Mouse (Mus musculus) liver, adult 2 months (tissue): ENCODE measurements around the gene B4galt5. TPM values are rescaled to one million over a fixed set of nuclear protein-coding genes. Genes with fewer than 3 reads are reported as not detected.

Source experiments
- DNase-seq: peaks from one replicate; pipeline ENCODE4 v3.0.0-alpha.2; 2011; ENCODE audit warnings: low read depth, low spot score; ENCODE audit errors: extremely low read depth
- H3K27ac ChIP-seq: fragments of 200-500 bp; replicated peaks from 2 replicates; pipeline ENCODE4 v1.5.1; 2012; ENCODE audit warnings: low read depth, mild to moderate bottlenecking, control low read depth, inconsistent platforms, low read length; ENCODE audit not compliant: insufficient read depth
- H3K27me3 ChIP-seq: fragments of 200-500 bp; 2 replicates; pipeline ENCODE4 v1.6.1; 2012; ENCODE audit warnings: mild to moderate bottlenecking, moderate library complexity, low read length, inconsistent platforms; ENCODE audit not compliant: control insufficient read depth, insufficient read depth
- H3K36me3 ChIP-seq: fragments of 200-500 bp; 2 replicates; pipeline ENCODE4 v1.6.1; 2012; ENCODE audit warnings: low read length, inconsistent platforms; ENCODE audit not compliant: control insufficient read depth, insufficient read depth
- H3K4me1 ChIP-seq: fragments of 200-500 bp; 2 replicates; pipeline ENCODE4 v1.6.1; 2011; ENCODE audit warnings: low read length; ENCODE audit not compliant: control insufficient read depth, insufficient read depth
- H3K4me3 ChIP-seq: fragments of 200-500 bp; 2 replicates; pipeline ENCODE4 v1.5.1; 2011; ENCODE audit warnings: low read depth, mild to moderate bottlenecking, control low read depth, low read length, moderate library complexity; ENCODE audit not compliant: insufficient read depth
- H3K79me2 ChIP-seq: fragments of 200-500 bp; 2 replicates; pipeline ENCODE4 v1.6.1; 2012; ENCODE audit warnings: inconsistent platforms, mild to moderate bottlenecking, low read length, moderate library complexity; ENCODE audit not compliant: control insufficient read depth, insufficient read depth
- H3K9ac ChIP-seq: fragments of 200-500 bp; 2 replicates; pipeline ENCODE4 v1.6.1; 2012; ENCODE audit warnings: low read depth, mild to moderate bottlenecking, control low read depth, inconsistent platforms, low read length
- CTCF ChIP-seq: fragments of 200-500 bp; IDR thresholded peaks from 2 replicates; pipeline ENCODE4 v1.5.1; 2011; ENCODE audit warnings: low read depth, low read length, control low read depth
- POLR2A ChIP-seq: fragments of 200-500 bp; IDR thresholded peaks from 2 replicates; pipeline ENCODE4 v1.6.1; 2011; ENCODE audit warnings: low read length, control low read depth; ENCODE audit not compliant: insufficient read depth; ENCODE audit errors: extremely low read depth
- WGBS: fragments of 180-500 bp; shearing (Covaris S2); methylation state at CpG from one replicate; pipeline ENCODE4 v1.1.7; 2018; 5-methylcytosine and 5-hydroxymethylcytosine counted together
- polyA plus RNA-seq: library from polyadenylated mRNA; depleted of rRNA; stranded (reverse); fragments of >200 nt; gene quantifications from 2 replicates; pipeline ENCODE4 v1.2.3, GENCODE M21; 2012
- total RNA-seq: library from RNA; depleted of rRNA; stranded (reverse); fragments of >200 nt; gene quantifications from 2 replicates; pipeline ENCODE4 v1.2.3, GENCODE M21; 2014

B4galt5 gene
- total and polyA plus RNA-seq, 2 experiments = 8.1 to 15.7 TPM

- no peak overlapping the region for H3K27ac ChIP-seq
- H3K79me2 ChIP-seq = no peaks in the 10 kb centered on the region
- H3K27me3 ChIP-seq = no peaks in the 10 kb centered on the region
- DNase-seq = no peak
- no peak overlapping the region for H3K4me3 ChIP-seq
- H3K4me1 ChIP-seq = no peaks in the 10 kb centered on the region
- H3K36me3 ChIP-seq = no peaks in the 10 kb centered on the region
- 64% methylated on average over 4 of the region's 4 CpGs for WGBS
- H3K9ac ChIP-seq = no peak overlapping the region
- TF ChIP-seq POLR2A (no peak), CTCF (no peak)
Observed at GRCm38 (mm10) chr2:167280986-167281310, 68.0 kb downstream of the B4galt5 start.

GRCm38 (mm10) chr2:167280090-167280985 lies 68.6 kb downstream of the B4galt5 start:
- Histone ChIP-seq H3K4me1 (no peaks in the 10 kb centered on the region), H3K79me2 (no peaks in the 10 kb centered on the region), H3K27ac (no peak overlapping the region), H3K9ac (no peak overlapping the region), H3K36me3 (no peaks in the 10 kb centered on the region), H3K27me3 (no peaks in the 10 kb centered on the region), H3K4me3 (no peak overlapping the region)
- peak; percentile 38 for DNase-seq
- TF ChIP-seq CTCF (peak; percentile 97), POLR2A (no peak)
- WGBS = 40% methylated on average over 26 of the region's 26 CpGs

DNA sequence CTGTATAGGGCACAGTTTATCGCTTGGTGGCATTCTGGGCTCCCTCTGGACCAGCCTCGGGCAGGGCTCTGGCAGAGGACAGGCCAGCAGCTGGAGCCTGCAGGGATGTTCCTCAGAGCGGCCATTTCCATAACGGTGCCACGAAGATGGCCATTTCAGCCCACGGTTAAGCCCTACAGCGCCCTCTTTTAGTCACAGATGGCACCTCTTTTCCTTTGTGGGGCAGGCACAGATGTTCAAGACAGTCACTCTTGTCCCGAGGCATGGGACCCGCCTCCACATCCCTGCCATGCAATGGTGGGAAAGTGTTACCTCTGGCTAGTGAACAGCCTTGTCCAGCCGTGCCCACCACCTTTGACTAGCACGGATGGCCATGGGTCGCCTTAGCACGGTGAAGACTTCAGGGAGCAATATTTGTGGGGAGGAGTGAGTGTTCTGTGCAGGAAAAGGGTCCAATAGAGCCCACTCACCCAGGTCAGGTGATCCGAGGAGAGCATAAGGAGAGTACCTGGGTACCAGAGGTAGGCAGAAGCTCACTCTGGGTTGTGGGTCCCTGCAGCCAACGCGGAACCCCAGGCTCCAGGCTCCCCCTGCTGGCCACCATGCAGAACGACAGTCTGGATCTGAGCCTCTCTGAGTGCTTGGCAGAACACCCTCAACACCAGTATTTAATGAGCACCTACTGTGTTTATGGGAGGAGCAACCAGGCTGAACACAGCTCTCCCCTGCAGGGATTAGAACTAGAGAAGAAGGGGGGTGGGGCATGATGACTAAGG lies 70.0 kb downstream of the B4galt5 start:
- no peak for DNase-seq
- Histone ChIP-seq H3K79me2 (no peaks in the 10 kb centered on the region), H3K36me3 (no peaks in the 10 kb centered on the region), H3K27me3 (no peaks in the 10 kb centered on the region), H3K27ac (no peak overlapping the region), H3K4me1 (no peaks in the 10 kb centered on the region), H3K4me3 (no peak overlapping the region), H3K9ac (no peak overlapping the region)
- TF ChIP-seq POLR2A (no peak), CTCF (peak; percentile 98)
- WGBS = 54% methylated on average over 17 of the region's 17 CpGs

DNA sequence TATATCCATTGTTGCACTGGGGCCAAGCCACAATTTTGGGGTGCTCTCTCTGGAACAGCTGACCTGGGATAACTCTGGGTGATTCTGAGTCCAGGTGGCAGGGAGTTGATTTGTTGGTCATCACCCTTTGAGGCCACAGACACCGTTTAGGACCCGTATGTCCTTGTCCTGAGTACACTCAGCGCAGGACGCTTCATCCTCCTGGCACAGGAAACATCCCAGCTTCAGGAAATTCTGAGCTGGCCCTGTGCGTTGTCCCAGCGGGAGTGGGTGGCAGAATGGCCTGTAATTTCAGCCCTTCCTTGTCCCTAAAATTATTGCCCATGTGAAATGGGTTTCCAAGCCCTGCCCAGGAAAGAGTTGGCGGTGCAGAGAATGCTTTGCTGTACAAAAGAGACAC lies 71.0 kb downstream of the B4galt5 start:
- TF ChIP-seq POLR2A = no peak
- TF ChIP-seq CTCF = no peak
- H3K79me2 ChIP-seq = no peaks in the 10 kb centered on the region
- no peaks in the 10 kb centered on the region for H3K27me3 ChIP-seq
- no peak for DNase-seq
- H3K36me3 ChIP-seq = no peaks in the 10 kb centered on the region
- WGBS = 76% methylated on average over 7 of the region's 7 CpGs
- H3K27ac ChIP-seq = no peak overlapping the region
- H3K4me1 ChIP-seq = no peaks in the 10 kb centered on the region
- H3K9ac ChIP-seq = no peak overlapping the region
- H3K4me3 ChIP-seq = no peak overlapping the region

- H3K27me3 ChIP-seq = no peaks in the 10 kb centered on the region
- DNase-seq = no peak
- no peak overlapping the region for H3K27ac ChIP-seq
- WGBS = 84% methylated on average over 13 of the region's 13 CpGs
- H3K9ac ChIP-seq = no peak overlapping the region
- no peak overlapping the region for H3K4me3 ChIP-seq
- H3K36me3 ChIP-seq = no peaks in the 10 kb centered on the region
- no peaks in the 10 kb centered on the region for H3K79me2 ChIP-seq
- TF ChIP-seq POLR2A (no peak), CTCF (no peak)
- no peaks in the 10 kb centered on the region for H3K4me1 ChIP-seq
Observed at GRCm38 (mm10) chr2:167277026-167277425, 72.0 kb downstream of the B4galt5 start.

DNA sequence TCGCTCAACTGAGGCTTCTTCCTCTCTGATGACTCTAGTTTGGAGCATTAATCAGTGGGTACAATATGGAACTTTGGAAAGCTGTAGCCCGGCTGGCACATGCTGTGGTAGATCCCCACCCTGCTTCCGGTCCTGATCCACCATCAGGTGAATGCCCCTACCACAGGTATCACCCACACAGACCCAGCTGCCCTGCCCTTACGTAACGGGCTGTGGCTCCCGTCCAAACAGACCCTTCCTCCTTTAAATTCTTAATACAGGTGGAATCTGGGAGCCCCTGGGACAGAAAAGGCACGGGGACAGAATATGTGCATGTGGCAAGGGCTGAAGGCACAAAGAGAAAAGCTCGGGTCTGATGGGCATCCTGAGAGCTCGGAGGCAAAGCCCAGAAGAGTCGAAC lies 73.1 kb downstream of the B4galt5 start:
- Histone ChIP-seq H3K36me3 (no peaks in the 10 kb centered on the region), H3K9ac (no peak overlapping the region), H3K27ac (no peak overlapping the region), H3K4me3 (no peak overlapping the region), H3K27me3 (no peaks in the 10 kb centered on the region), H3K79me2 (no peaks in the 10 kb centered on the region), H3K4me1 (no peaks in the 10 kb centered on the region)
- 84% methylated on average over 10 of the region's 10 CpGs for WGBS
- TF ChIP-seq POLR2A = no peak
- TF ChIP-seq CTCF = no peak
- no peak for DNase-seq
